Mouse (Mus musculus) limb, embryonic 13.5 days (tissue): ENCODE measurements around the gene Slc44a3. TPM values are rescaled to one million over a fixed set of nuclear protein-coding genes. Genes with fewer than 3 reads are reported as not detected.
A peak's percentile ranks its signal among the peaks of the same experiment; 100 is the strongest.

Source experiments
- ATAC-seq: fragments of 200-750 bp; cut with Nextera tagmentation; 2 replicates; pipeline ENCODE4 v1.8.0; 2017; ENCODE audit warnings: low read depth, moderate number of reproducible peaks, moderate TSS enrichment; ENCODE audit not compliant: low FRiP score
- H3K27ac ChIP-seq: fragments of 300-500 bp; sonication (generic); 2 replicates; pipeline ENCODE4 v1.5.1; 2015; ENCODE audit warnings: inconsistent platforms, mild to moderate bottlenecking, moderate library complexity
- H3K27me3 ChIP-seq: fragments of 300-500 bp; sonication (generic); 2 replicates; pipeline ENCODE4 v1.6.1; 2015; ENCODE audit warnings: mild to moderate bottlenecking, inconsistent platforms
- H3K36me3 ChIP-seq: fragments of 300-500 bp; sonication (generic); 2 replicates; pipeline ENCODE4 v1.6.1; 2015; ENCODE audit warnings: inconsistent platforms, mild to moderate bottlenecking, moderate library complexity
- H3K4me1 ChIP-seq: fragments of 300-500 bp; sonication (generic); 2 replicates; pipeline ENCODE4 v1.6.1; 2015; ENCODE audit warnings: inconsistent platforms
- H3K4me2 ChIP-seq: fragments of 300-500 bp; sonication (generic); replicated peaks from 2 replicates; pipeline ENCODE4 v1.6.1; 2015; ENCODE audit warnings: inconsistent platforms, mild to moderate bottlenecking, moderate library complexity
- H3K4me3 ChIP-seq: fragments of 300-500 bp; sonication (generic); 2 replicates; pipeline ENCODE4 v1.5.1; 2015; ENCODE audit warnings: moderate library complexity, mild to moderate bottlenecking, inconsistent platforms
- H3K9ac ChIP-seq: fragments of 300-500 bp; sonication (generic); 2 replicates; pipeline ENCODE4 v1.6.1; 2015; ENCODE audit warnings: mild to moderate bottlenecking, inconsistent platforms
- H3K9me3 ChIP-seq: fragments of 300-500 bp; sonication (generic); 2 replicates; pipeline ENCODE4 v1.6.1; 2016; ENCODE audit warnings: inconsistent platforms
- WGBS: fragments of 180-500 bp; shearing (Covaris S2); methylation state at CpG from one replicate; pipeline ENCODE4 v1.1.7; 2015; 5-methylcytosine and 5-hydroxymethylcytosine counted together
- polyA plus RNA-seq: library from polyadenylated mRNA; unstranded; fragments of >200 nt; fragmentation: Nextera tagmentation; extraction: Ambion mirVana; gene quantifications from 2 replicates; pipeline ENCODE4 v1.2.1, GENCODE M21; 2015

The Slc44a3 gene
- polyA plus RNA-seq, 1 experiment from 2014 or later, result 2.0 TPM

GRCm38 (mm10) chr3:121467094-121467552 is 65.1 kb downstream of the Slc44a3 start:
- no peak overlapping the region for H3K9ac ChIP-seq
- no peak overlapping the region for H3K4me3 ChIP-seq
- H3K27me3 ChIP-seq, result no peaks in the 10 kb centered on the region
- no peaks in the 10 kb centered on the region for H3K36me3 ChIP-seq
- no peak overlapping the region for H3K27ac ChIP-seq
- H3K9me3 ChIP-seq, result no peaks in the 10 kb centered on the region
- no peak for ATAC-seq
- H3K4me2 ChIP-seq, result no peak overlapping the region
- WGBS, result 71% methylated on average over 10 of the region's 10 CpGs
- peaks cover 60% of the 10 kb centered on the region for H3K4me1 ChIP-seq

DNA sequence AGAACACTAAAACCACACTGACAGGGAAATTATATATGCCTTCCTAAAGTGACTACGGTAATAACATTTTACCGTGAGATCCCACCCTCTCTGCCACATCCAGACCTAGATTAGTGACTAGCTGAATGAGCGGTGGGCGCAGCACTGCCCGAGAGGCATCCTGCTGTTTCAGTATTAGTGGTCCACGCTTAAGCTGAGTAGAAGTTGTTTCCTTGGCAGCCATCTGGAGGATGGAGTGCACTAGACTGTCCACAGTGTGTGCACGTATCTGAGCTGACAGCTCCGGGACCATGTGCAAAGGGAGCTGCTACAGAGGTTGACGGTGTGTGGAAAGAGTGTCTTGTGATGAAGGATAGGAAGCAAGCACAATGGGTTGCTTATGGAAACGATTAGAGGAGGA is 66.4 kb downstream of the Slc44a3 start:
- Histone ChIP-seq H3K4me2 (no peak overlapping the region), H3K27ac (no peak overlapping the region), H3K4me1 (peaks cover 56% of the 10 kb centered on the region), H3K9ac (no peak overlapping the region), H3K27me3 (no peaks in the 10 kb centered on the region), H3K9me3 (no peaks in the 10 kb centered on the region), H3K4me3 (no peak overlapping the region), H3K36me3 (peaks cover 4% of the 10 kb centered on the region)
- ATAC-seq, result no peak
- 67% methylated on average over 10 of the region's 10 CpGs for WGBS

DNA sequence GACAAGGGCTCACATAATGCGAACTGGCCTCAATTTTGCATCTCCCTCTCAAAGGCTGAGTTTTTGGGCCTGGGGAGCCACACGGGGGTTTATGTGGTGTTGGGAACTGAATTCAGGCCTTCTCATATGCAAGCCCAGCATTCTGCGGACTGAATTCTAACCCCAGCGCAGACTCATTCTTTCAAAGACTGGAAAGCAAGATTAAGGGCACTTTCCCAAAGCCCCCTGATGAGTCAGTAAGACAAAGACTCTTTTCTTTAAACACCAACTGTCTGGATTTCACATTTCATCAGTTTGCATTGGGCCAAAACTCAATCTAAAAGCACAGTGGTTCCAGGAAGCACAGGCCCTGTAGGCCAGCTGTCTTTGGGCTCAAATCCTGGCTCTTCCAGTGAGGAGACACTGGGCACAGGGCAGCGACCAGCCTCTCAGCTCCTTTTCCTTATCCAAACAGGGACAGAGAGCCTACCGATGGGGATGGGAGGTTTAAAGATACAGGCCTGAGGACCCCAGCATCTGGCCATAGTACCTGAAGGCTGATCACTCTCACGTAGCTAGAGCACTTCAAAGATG is 67.4 kb downstream of the Slc44a3 start:
- no peak overlapping the region for H3K4me3 ChIP-seq
- no peaks in the 10 kb centered on the region for H3K9me3 ChIP-seq
- H3K27me3 ChIP-seq, result no peaks in the 10 kb centered on the region
- peak overlapping the region; percentile 40; the same call in 1 of the 2 replicates for H3K27ac ChIP-seq
- no peak for ATAC-seq
- H3K9ac ChIP-seq, result no peak overlapping the region
- H3K4me1 ChIP-seq, result peaks cover 50% of the 10 kb centered on the region
- peaks cover 14% of the 10 kb centered on the region for H3K36me3 ChIP-seq
- H3K4me2 ChIP-seq, result no peak overlapping the region
- WGBS, result 67% methylated on average over 7 of the region's 7 CpGs

GRCm38 (mm10) chr3:121462782-121463181 is 69.4 kb downstream of the Slc44a3 start:
- Histone ChIP-seq H3K4me3 (no peak overlapping the region), H3K9ac (no peak overlapping the region), H3K36me3 (peaks cover 34% of the 10 kb centered on the region), H3K4me2 (no peak overlapping the region), H3K4me1 (peaks cover 37% of the 10 kb centered on the region), H3K9me3 (no peaks in the 10 kb centered on the region), H3K27me3 (no peaks in the 10 kb centered on the region), H3K27ac (no peak overlapping the region)
- 75% methylated on average over 3 of the region's 3 CpGs for WGBS
- ATAC-seq, result no peak

DNA sequence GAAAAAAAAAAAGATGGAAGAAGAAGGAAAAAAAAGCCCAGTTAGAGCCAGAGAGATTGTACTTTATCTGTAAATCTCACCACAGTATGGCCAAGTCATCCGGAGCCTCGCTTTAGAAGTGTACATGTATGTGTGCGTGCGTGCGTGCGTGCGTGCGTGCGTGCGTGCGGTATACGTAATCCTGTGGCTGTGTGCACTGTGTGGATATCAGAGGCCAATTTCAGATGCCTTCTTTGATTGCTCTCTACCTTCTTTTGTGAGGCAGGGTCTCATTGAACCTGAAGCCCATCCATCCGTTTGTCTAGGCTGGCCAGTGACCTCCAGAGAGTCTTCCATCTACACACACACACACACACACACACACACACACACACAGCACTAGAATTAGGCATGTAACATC is 70.7 kb downstream of the Slc44a3 start:
- no peak overlapping the region for H3K27ac ChIP-seq
- no peak overlapping the region for H3K9ac ChIP-seq
- no peak overlapping the region for H3K4me3 ChIP-seq
- H3K9me3 ChIP-seq, result no peaks in the 10 kb centered on the region
- peaks cover 47% of the 10 kb centered on the region for H3K36me3 ChIP-seq
- 95% methylated on average over 13 of the region's 13 CpGs for WGBS
- ATAC-seq, result no peak
- peaks cover 28% of the 10 kb centered on the region for H3K4me1 ChIP-seq
- H3K4me2 ChIP-seq, result no peak overlapping the region
- no peaks in the 10 kb centered on the region for H3K27me3 ChIP-seq

DNA sequence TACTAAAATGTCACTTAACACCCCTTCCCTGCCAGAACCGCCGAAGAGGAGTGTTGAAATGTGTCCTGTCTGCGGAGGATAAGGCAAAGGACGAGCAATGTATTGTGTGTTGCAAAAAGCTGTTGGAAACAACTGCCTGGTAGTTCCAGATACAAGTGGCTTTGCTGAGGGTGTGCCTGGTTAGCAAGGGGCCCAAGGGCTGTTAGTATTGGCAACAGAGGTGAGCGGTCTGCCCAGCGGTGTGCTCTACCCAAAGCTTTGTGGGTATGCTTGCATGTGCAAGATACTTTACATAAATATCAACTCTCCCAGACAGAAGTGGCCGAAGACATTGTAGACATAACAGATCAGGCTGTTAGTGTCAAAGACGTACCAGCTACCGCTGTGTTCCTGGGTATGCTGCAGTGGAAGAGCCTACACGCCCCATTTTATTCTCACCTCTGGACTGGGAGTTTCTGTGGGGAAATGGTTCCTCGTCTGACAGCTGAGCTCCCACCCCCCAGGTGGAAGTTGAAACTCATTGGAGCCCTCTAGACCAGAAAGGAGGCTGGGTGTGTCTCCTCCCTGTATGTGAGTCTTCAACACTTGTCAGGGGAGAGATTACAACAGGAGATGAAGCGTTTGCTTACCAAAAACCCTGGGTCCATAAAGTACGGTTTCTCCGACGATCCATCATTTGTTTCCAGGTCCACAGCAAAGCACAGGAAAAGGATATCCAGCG is 71.6 kb downstream of the Slc44a3 start:
- WGBS, result 89% methylated on average over 16 of the region's 16 CpGs

GRCm38 (mm10) chr3:121458545-121459492 is 73.4 kb downstream of the Slc44a3 start:
- H3K4me1 ChIP-seq, result peaks cover 12% of the 10 kb centered on the region
- peaks cover 74% of the 10 kb centered on the region for H3K36me3 ChIP-seq
- ATAC-seq, result no peak
- no peak overlapping the region for H3K4me2 ChIP-seq
- no peak overlapping the region for H3K9ac ChIP-seq
- no peak overlapping the region for H3K4me3 ChIP-seq
- no peak overlapping the region; the same call in 1 of the 2 replicates for H3K27ac ChIP-seq
- WGBS, result 73% methylated on average over 14 of the region's 14 CpGs
- H3K27me3 ChIP-seq, result no peaks in the 10 kb centered on the region
- no peaks in the 10 kb centered on the region for H3K9me3 ChIP-seq

More for the DNA sequence above, 71.6 kb downstream of the Slc44a3 start:
- no peak for ATAC-seq
- H3K9me3 ChIP-seq, result no peaks in the 10 kb centered on the region
- H3K4me2 ChIP-seq, result no peak overlapping the region
- H3K4me3 ChIP-seq, result no peak overlapping the region
- H3K4me1 ChIP-seq, result peaks cover 24% of the 10 kb centered on the region
- no peaks in the 10 kb centered on the region for H3K27me3 ChIP-seq
- no peak overlapping the region for H3K27ac ChIP-seq
- H3K36me3 ChIP-seq, result peaks cover 56% of the 10 kb centered on the region
- H3K9ac ChIP-seq, result no peak overlapping the region

- no peaks in the 10 kb centered on the region for H3K27me3 ChIP-seq
- no peak overlapping the region for H3K9ac ChIP-seq
- no peaks in the 10 kb centered on the region for H3K9me3 ChIP-seq
- H3K27ac ChIP-seq, result no peak overlapping the region
- ATAC-seq, result no peak
- no peak overlapping the region for H3K4me2 ChIP-seq
- H3K4me1 ChIP-seq, result peaks cover 19% of the 10 kb centered on the region
- 78% methylated on average over 10 of the region's 10 CpGs for WGBS
- H3K4me3 ChIP-seq, result no peak overlapping the region
- peaks cover 75% of the 10 kb centered on the region for H3K36me3 ChIP-seq
Measured at GRCm38 (mm10) chr3:121451404-121451803, 80.8 kb downstream of the Slc44a3 start.

DNA sequence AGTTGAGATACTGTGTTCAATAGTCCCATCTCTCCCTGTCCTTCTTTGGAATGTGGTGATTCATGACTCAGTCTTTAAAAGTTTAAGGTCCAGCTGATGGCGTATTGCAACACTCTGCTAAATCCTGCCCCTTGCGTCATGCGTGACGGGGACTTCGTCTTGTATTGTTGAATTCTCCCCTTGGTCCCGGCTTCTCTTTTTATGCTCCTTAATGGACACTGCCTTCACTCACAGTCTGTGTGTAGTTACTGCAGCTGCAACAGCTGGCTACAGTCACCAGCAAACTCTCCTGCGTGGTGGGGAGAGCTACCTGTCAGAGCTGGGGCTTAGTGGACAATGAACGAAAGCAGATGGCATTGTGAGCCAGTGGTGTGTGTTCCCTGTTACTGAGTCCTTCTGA is 82.7 kb downstream of the Slc44a3 start:
- Histone ChIP-seq H3K36me3 (peaks cover 64% of the 10 kb centered on the region), H3K27me3 (no peaks in the 10 kb centered on the region), H3K4me3 (no peak overlapping the region), H3K9ac (no peak overlapping the region), H3K4me2 (no peak overlapping the region), H3K4me1 (peaks cover 19% of the 10 kb centered on the region), H3K9me3 (peaks cover 6% of the 10 kb centered on the region; the same call in 1 of the 2 replicates), H3K27ac (no peak overlapping the region)
- WGBS, result 80% methylated on average over 8 of the region's 8 CpGs
- no peak for ATAC-seq

DNA sequence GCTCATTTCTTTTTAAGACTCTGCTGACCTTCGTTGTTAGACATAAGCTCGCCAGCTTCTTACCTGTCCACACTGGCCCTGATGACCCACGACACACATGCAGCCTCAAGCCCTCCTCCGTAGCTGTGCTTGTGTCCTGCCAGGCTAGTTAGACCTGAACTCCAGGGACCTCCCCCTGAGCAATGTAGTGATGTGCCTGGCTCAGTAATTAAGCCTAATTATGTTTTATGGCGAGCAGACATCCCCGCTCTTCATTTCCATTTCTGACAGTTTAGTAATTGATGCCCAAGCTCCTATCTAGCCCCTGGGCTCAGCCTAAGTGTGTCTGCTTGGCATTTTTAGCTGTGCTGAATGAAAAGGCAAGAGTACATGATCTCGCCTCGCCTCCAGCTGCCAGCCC is 83.6 kb downstream of the Slc44a3 start:
- no peak for ATAC-seq
- Histone ChIP-seq H3K27me3 (no peaks in the 10 kb centered on the region), H3K36me3 (peaks cover 64% of the 10 kb centered on the region), H3K9ac (no peak overlapping the region), H3K4me1 (peaks cover 24% of the 10 kb centered on the region), H3K27ac (no peak overlapping the region), H3K4me3 (no peak overlapping the region), H3K9me3 (peaks cover 9% of the 10 kb centered on the region; the same call in 1 of the 2 replicates), H3K4me2 (no peak overlapping the region)
- 69% methylated on average over 8 of the region's 8 CpGs for WGBS

GRCm38 (mm10) chr3:121448029-121448468 is 84.2 kb downstream of the Slc44a3 start:
- H3K9me3 ChIP-seq, result peaks cover 9% of the 10 kb centered on the region; the same call in 1 of the 2 replicates
- H3K4me2 ChIP-seq, result no peak overlapping the region
- H3K4me3 ChIP-seq, result no peak overlapping the region
- H3K36me3 ChIP-seq, result peaks cover 69% of the 10 kb centered on the region
- no peak for ATAC-seq
- H3K4me1 ChIP-seq, result peaks cover 29% of the 10 kb centered on the region
- no peak overlapping the region for H3K27ac ChIP-seq
- no peak overlapping the region for H3K9ac ChIP-seq
- WGBS, result 43% methylated on average over 11 of the region's 11 CpGs
- H3K27me3 ChIP-seq, result no peaks in the 10 kb centered on the region

- no peak for ATAC-seq
- no peaks in the 10 kb centered on the region for H3K27me3 ChIP-seq
- WGBS, result 80% methylated on average over 8 of the region's 8 CpGs
- H3K4me2 ChIP-seq, result no peak overlapping the region
- peaks cover 39% of the 10 kb centered on the region for H3K4me1 ChIP-seq
- no peak overlapping the region for H3K9ac ChIP-seq
- no peak overlapping the region for H3K4me3 ChIP-seq
- peaks cover 9% of the 10 kb centered on the region; the same call in 1 of the 2 replicates for H3K9me3 ChIP-seq
- peaks cover 69% of the 10 kb centered on the region for H3K36me3 ChIP-seq
- H3K27ac ChIP-seq, result no peak overlapping the region
Measured at GRCm38 (mm10) chr3:121446454-121446853, 85.8 kb downstream of the Slc44a3 start.
